Mouse (Mus musculus): ENCODE measurements at regions not wholly inside any gene's neighbourhood (a gene's known extent, or its start where the extent isn't known, plus 50 kb on each side); places are given as distances from the start of the nearest gene placed in this dataset.

DNA sequence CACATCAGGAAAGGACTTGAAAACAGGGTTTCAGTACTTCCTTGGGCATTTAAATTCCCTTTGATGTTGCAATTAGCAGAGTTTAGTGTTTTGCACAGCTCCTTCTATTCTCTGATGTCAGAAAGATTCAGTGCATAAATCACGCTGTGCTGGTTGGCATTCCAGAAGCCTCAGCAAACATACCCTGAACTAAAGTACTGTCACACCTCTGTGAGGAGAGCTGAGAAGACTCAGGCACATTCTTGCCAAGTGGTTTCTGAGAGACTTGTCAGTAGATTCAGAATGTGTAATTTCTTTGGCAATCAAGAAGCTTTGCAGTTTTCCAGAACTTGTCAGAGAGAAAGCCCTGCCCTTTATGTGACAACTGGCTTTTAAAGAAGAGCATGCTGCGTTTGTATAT, 192.4 kb upstream of the 2610001J05Rik start:
- DNase-seq (ENCODE audit: low spot score in 2 of 2), result no peak

DNA sequence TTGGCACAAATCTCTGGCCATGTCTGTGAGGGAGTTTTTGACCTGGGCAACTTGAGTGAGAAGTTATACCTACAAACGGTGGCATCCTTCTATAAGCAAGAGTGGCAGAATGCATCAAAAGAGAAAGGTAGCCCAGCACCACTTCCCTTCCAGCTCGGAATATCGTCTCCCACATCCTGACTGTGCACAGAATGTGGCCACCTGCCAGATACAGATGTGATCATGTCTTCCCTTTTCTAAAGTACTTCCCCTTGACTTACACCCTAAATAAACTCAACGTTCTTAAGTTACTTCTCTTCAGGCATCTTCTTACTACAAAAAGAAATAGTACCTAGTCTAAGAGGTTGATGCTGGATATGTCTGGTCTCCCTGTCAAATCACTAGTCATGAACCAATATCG, 175.2 kb upstream of the 2610001J05Rik start:
- DNase-seq (ENCODE audit: low spot score in 2 of 2), result no peak

DNA sequence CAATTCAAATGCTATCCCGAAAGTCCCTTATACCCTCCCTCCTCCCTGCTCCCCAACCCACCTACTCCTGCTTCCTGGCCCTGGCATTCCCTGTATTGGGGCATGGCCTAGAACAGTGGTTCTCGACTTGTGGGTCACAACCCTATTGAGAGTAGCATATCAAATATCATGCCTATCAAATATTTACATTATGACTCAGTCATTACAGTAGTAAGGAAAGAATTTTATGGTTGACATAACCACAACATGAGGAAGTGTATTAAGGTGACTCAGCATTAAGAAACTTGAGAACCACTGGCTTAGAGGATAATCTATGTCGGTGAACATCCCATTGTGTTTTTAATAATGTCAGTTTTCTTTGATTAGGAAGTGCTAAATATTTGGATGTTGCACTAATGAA, 173.3 kb upstream of the 2610001J05Rik start:
- no peak for DNase-seq (ENCODE audit: low spot score in 2 of 2)

DNA sequence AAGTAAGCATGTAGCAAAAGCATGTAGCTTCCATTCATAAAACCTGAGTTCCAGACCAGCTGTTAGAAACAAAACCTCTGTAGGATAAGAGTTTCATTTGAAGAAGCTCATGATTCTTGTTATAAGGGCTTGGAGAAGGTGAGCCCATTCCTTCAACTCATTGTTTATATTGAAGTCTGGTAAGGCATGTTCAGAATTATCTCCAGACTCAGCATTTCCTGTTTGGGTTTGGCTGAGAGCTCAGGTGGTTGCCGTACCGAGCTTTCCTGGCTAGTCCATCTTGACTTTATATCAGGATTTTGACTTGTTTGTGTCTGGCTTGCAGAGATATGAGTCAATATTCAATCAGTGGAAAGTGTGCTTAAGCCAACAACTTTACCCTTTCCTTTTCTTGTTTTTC, 154.6 kb upstream of the 2610001J05Rik start:
- no peak for DNase-seq (ENCODE audit: low spot score in 2 of 2)

DNA sequence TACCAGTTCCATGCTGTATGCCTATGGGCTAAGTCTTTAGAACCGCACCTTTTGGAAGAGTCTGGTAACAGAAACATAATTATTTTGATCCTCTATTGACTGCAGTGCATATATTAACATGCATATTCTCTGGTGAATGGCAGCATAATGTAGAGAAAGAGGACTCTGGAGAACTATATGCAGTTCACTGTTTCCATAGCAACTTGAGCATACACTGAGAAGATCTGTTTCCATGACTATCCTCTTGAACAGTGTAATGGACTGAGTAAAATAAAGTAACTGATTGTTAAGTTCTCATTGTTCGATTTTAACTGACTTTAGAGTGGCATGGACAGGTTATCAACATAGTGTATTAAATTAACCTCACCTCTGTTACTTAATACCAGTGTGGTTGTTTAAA, 147.6 kb upstream of the 2610001J05Rik start:
- no peak for DNase-seq (ENCODE audit: low spot score in 2 of 2)

DNA sequence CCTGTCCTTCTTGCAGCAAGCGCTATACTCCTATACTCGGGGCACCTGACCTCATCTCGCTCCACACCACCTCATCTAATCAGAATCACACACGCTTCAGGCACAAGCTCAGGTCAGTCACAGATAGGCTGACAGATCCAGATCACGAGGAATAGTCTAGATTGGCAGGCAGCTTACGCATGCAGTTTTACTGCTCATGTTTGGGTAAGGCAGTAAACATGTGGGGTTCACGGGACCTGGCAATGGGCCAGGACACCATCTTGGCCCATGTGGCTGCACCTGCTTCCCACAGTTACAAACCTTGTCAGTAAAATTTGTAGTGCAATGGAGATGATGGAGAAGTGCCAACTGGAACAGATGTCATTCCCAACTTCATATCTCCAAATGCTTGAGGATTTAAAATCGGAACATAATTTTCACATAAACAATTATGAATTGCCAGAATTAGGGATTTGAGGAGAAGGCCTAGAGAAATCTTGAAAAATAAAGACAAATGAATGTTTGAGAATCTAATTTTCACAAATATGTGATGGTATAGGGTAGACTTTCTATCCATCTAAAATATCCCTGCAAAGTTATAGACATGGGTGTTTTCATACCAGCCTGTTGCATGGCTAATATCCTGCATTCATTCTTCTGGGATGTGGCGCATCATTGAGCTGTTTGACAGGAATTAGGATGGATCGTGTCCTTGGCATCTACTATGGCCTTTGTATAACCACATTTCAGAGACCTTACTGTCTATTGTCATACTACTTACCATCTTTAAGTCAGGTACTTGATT, 111.5 kb upstream of the 2610001J05Rik start:
- DNase-seq (ENCODE audit: low spot score in 2 of 2), result no peak

DNA sequence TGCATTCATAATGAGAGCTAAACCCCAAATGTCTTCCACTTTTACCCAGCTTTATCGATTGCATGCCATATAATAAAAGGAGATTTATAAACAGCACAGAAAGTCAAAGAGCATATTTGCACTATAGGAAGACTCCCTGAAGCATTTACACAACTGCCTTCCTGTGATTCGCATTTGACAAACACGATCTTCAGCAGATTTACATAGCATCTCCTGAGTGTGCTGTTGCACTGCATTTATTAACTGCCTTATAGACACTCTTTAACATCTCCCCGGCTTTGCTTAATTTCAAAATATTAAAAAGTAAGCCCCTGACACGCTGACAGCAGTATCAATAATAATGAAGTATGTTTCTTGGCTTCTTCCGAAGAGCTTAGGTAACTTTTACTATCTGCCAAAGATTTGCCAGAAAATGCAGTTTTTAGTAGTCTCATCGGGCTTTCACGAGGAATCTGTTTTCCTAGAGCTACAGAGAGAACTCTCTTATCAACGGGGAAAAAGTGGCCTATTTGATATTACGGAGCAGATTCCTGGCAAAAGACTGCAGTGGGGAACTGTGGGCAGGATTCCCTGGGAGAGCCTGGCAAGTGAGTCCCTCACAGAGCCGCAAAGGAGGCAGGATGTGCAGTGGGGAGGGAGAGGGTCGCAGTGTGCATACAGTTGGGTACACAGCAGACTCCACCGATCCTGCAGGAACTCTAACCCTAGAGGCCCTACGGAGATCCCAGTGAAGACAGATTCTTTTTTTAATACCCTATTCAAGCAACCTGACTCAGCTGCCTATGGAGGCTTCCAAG, 103.6 kb upstream of the 2610001J05Rik start:
- DNase-seq (ENCODE audit: low spot score in 2 of 2), result no peak

DNA sequence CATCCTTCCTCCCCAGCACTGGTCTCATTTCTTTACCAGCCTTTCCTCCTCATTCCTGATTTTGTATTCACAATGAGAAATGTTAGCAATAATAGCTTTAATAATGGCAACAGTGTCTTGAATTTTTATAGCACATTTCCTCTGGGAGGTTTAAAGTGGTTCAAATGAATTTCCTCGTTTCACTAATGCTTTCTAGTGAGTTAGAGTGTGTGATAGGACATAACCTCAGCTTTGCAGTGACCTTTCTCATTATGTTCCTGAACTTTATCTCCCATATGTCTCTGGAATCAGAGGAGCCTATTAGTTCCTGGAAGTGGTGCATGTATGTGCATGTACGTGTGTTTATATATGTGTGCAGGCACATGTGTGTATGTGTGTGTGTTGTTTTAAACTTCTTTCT, 93.2 kb upstream of the 2610001J05Rik start:
- no peak for DNase-seq (ENCODE audit: low spot score in 2 of 2)

DNA sequence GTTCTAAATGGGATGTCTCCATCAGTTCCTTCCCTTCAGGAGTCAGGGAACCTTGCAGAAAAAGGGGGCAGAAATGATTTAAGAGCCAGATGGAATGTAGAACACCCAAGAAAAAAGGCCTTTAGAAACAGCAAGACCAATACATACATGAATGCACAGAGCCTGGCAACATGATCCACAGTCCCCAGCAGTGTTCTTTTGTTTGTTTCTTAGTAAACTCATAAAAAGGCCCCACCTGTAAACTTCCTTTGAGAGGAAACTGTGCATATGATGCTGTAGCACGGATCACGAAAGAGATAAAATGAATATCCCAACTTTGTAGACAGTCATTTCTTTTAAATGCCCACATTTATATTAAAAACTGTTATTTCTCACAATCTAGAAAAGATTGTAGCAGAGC, 92.7 kb upstream of the 2610001J05Rik start:
- no peak for DNase-seq (ENCODE audit: low spot score in 2 of 2)

DNA sequence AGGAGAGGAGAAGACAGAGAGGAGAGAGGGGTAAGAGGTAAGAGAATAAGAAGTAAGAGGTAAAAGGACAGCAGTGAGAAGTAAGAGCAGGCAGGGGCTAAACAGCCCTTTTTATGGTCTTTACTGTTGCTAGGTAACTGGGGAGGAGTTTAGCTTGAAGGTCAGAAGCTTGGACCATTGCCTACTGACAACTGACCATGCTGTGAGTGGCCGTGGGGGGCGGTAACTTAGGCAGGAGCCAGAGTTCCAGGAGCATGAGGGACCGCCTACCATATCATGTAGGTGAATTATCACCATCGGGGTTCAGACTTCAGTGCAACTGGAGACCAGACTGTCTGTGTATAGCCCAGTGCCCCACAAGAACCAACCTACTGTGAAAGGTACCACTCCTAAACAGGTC, 78.3 kb upstream of the 2610001J05Rik start:
- no peak for DNase-seq (ENCODE audit: low spot score in 2 of 2)

DNA sequence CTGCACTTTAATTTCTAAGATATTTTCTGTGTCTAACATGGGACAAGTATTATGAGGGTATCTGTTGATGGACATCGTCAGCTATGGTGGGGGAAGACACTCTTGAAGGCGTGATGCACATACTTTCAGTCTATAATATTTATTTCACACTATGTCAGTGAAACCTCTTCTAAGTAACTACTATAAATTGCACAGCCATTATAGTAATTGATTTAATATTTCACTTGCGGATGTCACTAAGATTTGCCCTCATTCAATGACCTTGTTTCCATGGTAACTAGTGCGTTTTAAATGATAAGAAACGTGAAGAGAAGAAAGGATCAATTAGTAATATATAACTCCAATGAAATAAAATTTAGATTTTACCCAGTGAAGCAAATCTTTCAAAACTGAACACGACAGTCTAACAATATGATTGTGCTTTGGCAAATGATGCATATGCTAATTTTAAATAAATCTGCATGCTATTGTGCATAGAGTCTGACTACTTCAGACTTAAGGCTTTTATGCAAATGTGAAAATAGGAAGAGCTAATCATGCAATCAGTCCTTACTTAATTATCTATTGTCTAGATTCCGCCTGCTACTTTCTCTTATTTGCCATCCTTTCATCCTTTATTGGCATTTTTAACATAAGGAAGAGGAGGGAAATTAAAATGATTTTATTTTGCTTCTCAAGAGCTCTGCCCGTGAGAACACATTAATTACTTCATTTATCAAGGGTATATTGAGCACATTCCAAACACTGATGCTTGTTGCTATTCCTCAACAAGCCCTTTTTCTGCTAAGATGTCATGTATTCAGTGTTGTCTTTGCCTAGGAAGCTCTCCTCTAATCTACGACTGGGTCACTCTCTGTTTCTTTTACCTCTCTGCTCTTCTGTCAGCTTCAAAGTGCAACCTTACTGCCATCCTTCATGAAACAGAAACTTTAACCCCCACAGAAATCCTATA, 49.8 kb upstream of the 2610001J05Rik start:
- no peak for DNase-seq (ENCODE audit: low spot score in 2 of 2)

All from spleen, postnatal 36 days (tissue).